Mouse (Mus musculus): ENCODE data around the gene Apeh. TPM values are rescaled to one million over a fixed set of nuclear protein-coding genes. Genes with fewer than 3 reads are reported as not detected.

Apeh gene
- polyA plus RNA-seq, 1 experiment from 2014 or later = 53.1 TPM

- Histone ChIP-seq H3K9me3 (ENCODE audit: control insufficient read depth, low read length) (no peaks in the 10 kb centered on the region), H3K4me2 (ENCODE audit: low read depth, low read length) (peak overlapping the region; percentile 67), H3K27me3 (ENCODE audit: control insufficient read depth, insufficient read depth, low read depth, low read length) (peaks cover 2% of the 10 kb centered on the region; the same call in 1 of the 2 replicates), H3K4me3 (ENCODE audit: low read length) (peak overlapping the region; percentile 41), H3K27ac (ENCODE audit: low read length) (no peak overlapping the region; the same call in 1 of the 2 replicates), H3K4me1 (replicated peaks; ENCODE audit: control insufficient read depth, insufficient read depth, low read length) (peaks cover 10% of the 10 kb centered on the region), H3K9ac (ENCODE audit: low read length) (peak overlapping the region; percentile 57), H3K36me3 (ENCODE audit: control insufficient read depth, insufficient read depth, low read length) (no peaks in the 10 kb centered on the region)
- 0 out of 2 replicates have a peak, but pooled peaks have one; percentile 8 for ATAC-seq (ENCODE audit: low read depth)
- 3% methylated on average over 22 of the region's 22 CpGs for WGBS
These were observed 16.7 kb upstream of the Apeh start for GRCm38 (mm10) chr9:108111101-108111592.

DNA sequence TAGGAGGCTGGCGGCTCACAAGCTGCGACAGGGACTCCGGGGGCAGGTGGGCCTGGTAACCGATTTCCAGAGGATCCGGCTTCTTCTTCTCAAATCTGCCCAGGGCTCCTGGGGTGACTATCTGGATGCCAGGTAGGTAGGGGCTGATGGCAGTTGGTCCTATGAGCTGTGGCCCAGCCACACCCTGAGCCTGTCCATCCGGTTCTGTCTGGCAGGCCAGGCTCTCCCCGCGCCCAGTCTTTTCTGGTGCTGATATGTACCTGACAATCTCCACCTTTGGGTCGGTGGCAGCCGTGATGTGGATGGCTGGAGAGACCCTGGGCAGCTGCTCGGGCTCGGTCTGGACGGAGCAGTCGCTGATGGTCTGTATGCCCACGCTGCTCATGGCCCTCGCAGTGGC is 15.8 kb upstream of the Apeh start:
- peak overlapping the region; percentile 67 for H3K4me2 ChIP-seq (ENCODE audit: low read depth, low read length)
- 75% methylated on average over 16 of the region's 16 CpGs for WGBS

GRCm38 (mm10) chr9:108107867-108108266 is 13.5 kb upstream of the Apeh start:
- no peak for ATAC-seq (ENCODE audit: low read depth)
- Histone ChIP-seq H3K4me1 (replicated peaks; ENCODE audit: control insufficient read depth, insufficient read depth, low read length) (peaks cover 10% of the 10 kb centered on the region), H3K9me3 (ENCODE audit: control insufficient read depth, low read length) (no peaks in the 10 kb centered on the region), H3K9ac (ENCODE audit: low read length) (no peak overlapping the region), H3K4me3 (ENCODE audit: low read length) (no peak overlapping the region), H3K27ac (ENCODE audit: low read length) (no peak overlapping the region), H3K36me3 (ENCODE audit: control insufficient read depth, insufficient read depth, low read length) (no peaks in the 10 kb centered on the region), H3K4me2 (ENCODE audit: low read depth, low read length) (no peak overlapping the region), H3K27me3 (ENCODE audit: control insufficient read depth, insufficient read depth, low read depth, low read length) (no peaks in the 10 kb centered on the region; the same call in 1 of the 2 replicates)
- 89% methylated on average over 16 of the region's 16 CpGs for WGBS

More for the DNA sequence above, 15.8 kb upstream of the Apeh start:
- no peaks in the 10 kb centered on the region for H3K36me3 ChIP-seq (ENCODE audit: control insufficient read depth, insufficient read depth, low read length)
- ATAC-seq (ENCODE audit: low read depth) = no peak
- H3K4me3 ChIP-seq (ENCODE audit: low read length) = no peak overlapping the region
- no peaks in the 10 kb centered on the region for H3K9me3 ChIP-seq (ENCODE audit: control insufficient read depth, low read length)
- peaks cover 2% of the 10 kb centered on the region; the same call in 1 of the 2 replicates for H3K27me3 ChIP-seq (ENCODE audit: control insufficient read depth, insufficient read depth, low read depth, low read length)
- H3K9ac ChIP-seq (ENCODE audit: low read length) = peak overlapping the region; percentile 11; the same call in 1 of the 2 replicates
- H3K27ac ChIP-seq (ENCODE audit: low read length) = no peak overlapping the region
- peaks cover 10% of the 10 kb centered on the region for H3K4me1 ChIP-seq (replicated peaks; ENCODE audit: control insufficient read depth, insufficient read depth, low read length)

DNA sequence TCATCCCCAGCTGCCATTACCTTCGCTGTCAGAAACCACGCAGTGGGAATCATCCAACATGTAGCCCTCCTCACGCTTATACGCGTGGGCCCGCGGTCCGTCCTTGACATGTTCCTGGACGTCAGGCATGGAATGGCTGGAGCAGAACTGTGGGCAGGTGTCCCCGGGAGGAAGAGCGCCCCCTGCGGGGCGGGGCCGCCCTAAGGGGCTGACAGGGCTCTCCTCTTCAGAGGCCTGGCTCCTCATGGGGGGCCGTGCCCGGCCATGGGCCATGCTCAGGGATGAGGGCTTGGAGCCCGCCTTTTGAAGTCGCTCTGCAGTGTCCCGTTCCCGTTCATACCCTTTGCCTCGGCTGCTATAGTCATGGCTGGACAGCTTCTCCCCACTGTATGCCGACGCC is 11.7 kb upstream of the Apeh start:
- no peak for ATAC-seq (ENCODE audit: low read depth)
- no peaks in the 10 kb centered on the region for H3K9me3 ChIP-seq (ENCODE audit: control insufficient read depth, low read length)
- H3K27ac ChIP-seq (ENCODE audit: low read length) = no peak overlapping the region
- no peaks in the 10 kb centered on the region for H3K27me3 ChIP-seq (ENCODE audit: control insufficient read depth, insufficient read depth, low read depth, low read length)
- H3K36me3 ChIP-seq (ENCODE audit: control insufficient read depth, insufficient read depth, low read length) = no peaks in the 10 kb centered on the region
- WGBS = 89% methylated on average over 23 of the region's 23 CpGs
- H3K4me3 ChIP-seq (ENCODE audit: low read length) = no peak overlapping the region
- H3K4me1 ChIP-seq (replicated peaks; ENCODE audit: control insufficient read depth, insufficient read depth, low read length) = peaks cover 8% of the 10 kb centered on the region
- no peak overlapping the region for H3K9ac ChIP-seq (ENCODE audit: low read length)
- no peak overlapping the region for H3K4me2 ChIP-seq (ENCODE audit: low read depth, low read length)

DNA sequence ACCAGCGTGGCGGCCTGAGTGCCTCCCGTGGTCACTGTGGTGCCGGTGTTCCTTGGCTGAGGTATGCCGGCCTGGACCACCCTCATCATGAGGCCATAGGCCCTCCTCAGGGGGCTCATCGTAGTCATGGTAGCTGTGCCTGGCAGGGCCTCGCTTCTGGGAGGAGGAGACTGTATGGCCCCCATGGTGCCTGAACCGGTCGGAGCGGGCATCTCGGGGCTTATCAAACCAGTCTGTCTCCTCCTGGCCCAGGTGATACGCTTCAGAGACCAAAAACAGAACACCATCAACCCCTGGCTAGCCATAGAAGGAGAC is 11.1 kb upstream of the Apeh start:
- no peaks in the 10 kb centered on the region for H3K36me3 ChIP-seq (ENCODE audit: control insufficient read depth, insufficient read depth, low read length)
- no peaks in the 10 kb centered on the region for H3K9me3 ChIP-seq (ENCODE audit: control insufficient read depth, low read length)
- no peak for ATAC-seq (ENCODE audit: low read depth)
- H3K4me2 ChIP-seq (ENCODE audit: low read depth, low read length) = no peak overlapping the region
- 86% methylated on average over 12 of the region's 12 CpGs for WGBS
- no peak overlapping the region for H3K27ac ChIP-seq (ENCODE audit: low read length)
- H3K9ac ChIP-seq (ENCODE audit: low read length) = no peak overlapping the region
- H3K4me3 ChIP-seq (ENCODE audit: low read length) = no peak overlapping the region
- H3K4me1 ChIP-seq (replicated peaks; ENCODE audit: control insufficient read depth, insufficient read depth, low read length) = peaks cover 2% of the 10 kb centered on the region
- no peaks in the 10 kb centered on the region for H3K27me3 ChIP-seq (ENCODE audit: control insufficient read depth, insufficient read depth, low read depth, low read length)

DNA sequence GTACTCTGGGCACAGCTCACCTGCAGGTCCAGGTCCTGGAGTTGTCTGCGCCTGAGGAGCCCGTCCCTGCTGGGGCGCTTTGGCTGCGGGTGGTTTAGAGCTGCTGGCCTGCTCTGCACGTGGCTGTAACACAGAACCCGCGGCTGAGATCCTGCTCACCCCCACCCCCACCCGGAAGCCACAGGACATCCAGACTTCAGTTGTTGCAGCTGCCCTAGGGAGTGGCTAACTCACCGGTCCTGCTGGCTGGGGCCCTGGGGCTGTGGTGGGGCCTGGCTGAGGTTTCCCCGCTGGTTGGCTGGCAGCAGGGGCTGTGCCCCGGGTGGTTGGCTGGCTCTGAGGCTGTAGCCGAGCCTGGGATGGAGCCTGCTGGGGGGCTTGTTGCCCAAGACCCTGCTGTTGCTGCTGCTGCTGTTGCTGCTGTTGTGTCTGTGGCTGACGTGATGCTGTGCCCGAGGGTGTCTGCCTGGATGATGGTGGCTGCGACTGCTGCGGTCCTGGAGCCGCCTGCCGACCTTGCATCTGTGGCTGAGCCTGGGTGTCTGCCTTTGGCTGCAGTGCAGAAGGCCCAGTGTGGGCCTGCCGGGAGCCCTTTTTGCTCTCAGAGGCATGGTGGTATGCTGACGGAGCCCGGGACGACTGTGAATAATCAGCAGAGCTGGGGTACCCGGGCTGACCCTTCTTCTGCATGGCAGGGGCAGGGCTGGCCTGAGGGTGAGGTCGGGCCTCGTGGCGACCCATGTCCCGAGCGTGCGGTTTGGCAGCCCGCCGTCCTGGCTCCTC is 10.6 kb upstream of the Apeh start:
- Histone ChIP-seq H3K4me1 (replicated peaks; ENCODE audit: control insufficient read depth, insufficient read depth, low read length) (no peaks in the 10 kb centered on the region; the same call in 1 of the 2 replicates), H3K4me2 (ENCODE audit: low read depth, low read length) (no peak overlapping the region), H3K27ac (ENCODE audit: low read length) (no peak overlapping the region), H3K4me3 (ENCODE audit: low read length) (no peak overlapping the region), H3K9ac (ENCODE audit: low read length) (peak overlapping the region; percentile 46), H3K36me3 (ENCODE audit: control insufficient read depth, insufficient read depth, low read length) (no peaks in the 10 kb centered on the region), H3K27me3 (ENCODE audit: control insufficient read depth, insufficient read depth, low read depth, low read length) (no peaks in the 10 kb centered on the region), H3K9me3 (ENCODE audit: control insufficient read depth, low read length) (no peaks in the 10 kb centered on the region)
- 46% methylated on average over 31 of the region's 31 CpGs for WGBS
- peak; percentile 59; the same call in 1 of the 2 replicates for ATAC-seq (ENCODE audit: low read depth)

- no peaks in the 10 kb centered on the region for H3K36me3 ChIP-seq (ENCODE audit: control insufficient read depth, insufficient read depth, low read length)
- no peak overlapping the region for H3K4me2 ChIP-seq (ENCODE audit: low read depth, low read length)
- 82% methylated on average over 8 of the region's 8 CpGs for WGBS
- ATAC-seq (ENCODE audit: low read depth) = no peak
- no peaks in the 10 kb centered on the region for H3K9me3 ChIP-seq (ENCODE audit: control insufficient read depth, low read length)
- H3K9ac ChIP-seq (ENCODE audit: low read length) = no peak overlapping the region
- H3K4me3 ChIP-seq (ENCODE audit: low read length) = no peak overlapping the region
- H3K4me1 ChIP-seq (replicated peaks; ENCODE audit: control insufficient read depth, insufficient read depth, low read length) = peaks cover 9% of the 10 kb centered on the region
- no peaks in the 10 kb centered on the region for H3K27me3 ChIP-seq (ENCODE audit: control insufficient read depth, insufficient read depth, low read depth, low read length)
- H3K27ac ChIP-seq (ENCODE audit: low read length) = no peak overlapping the region
These were observed 5.2 kb upstream of the Apeh start for GRCm38 (mm10) chr9:108099619-108100018.

DNA sequence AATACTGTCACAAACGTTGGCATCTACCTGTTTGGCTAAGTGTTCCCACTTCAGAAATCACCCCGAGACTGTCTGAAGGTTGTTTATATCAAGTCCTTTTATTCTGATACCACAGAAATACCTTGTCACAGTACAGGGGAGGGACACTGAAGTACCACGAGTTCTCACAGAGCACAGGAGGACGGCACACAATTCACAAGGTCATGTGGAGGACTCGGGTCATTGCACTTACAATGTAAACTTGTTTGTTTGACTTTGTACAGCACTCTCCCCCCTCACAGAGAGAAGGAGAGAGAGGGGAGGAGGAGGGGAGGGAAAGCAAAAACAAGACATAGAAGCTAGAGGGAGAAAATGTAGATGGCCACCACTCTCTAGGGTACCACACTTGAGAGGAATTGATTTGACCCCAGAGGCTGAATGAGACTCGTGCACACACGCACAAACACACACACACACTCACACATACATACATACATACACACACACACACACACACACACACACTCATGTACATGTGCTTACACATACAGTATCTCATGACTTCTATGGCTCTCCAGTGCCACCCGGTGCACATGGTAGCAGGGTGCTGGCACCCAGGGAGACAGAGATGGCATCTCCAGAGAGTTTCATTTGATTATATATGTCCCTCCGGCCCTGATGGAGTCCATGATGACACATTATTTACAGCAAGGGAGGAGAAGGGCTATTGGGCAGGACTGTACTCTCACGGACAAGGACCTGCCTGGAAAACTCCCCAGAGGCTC is 1.7 kb upstream of the Apeh start:
- Histone ChIP-seq H3K36me3 (ENCODE audit: control insufficient read depth, insufficient read depth, low read length) (peaks cover 7% of the 10 kb centered on the region; the same call in 1 of the 2 replicates), H3K9me3 (ENCODE audit: control insufficient read depth, low read length) (no peaks in the 10 kb centered on the region), H3K9ac (ENCODE audit: low read length) (no peak overlapping the region), H3K27ac (ENCODE audit: low read length) (no peak overlapping the region), H3K4me2 (ENCODE audit: low read depth, low read length) (no peak overlapping the region), H3K4me1 (replicated peaks; ENCODE audit: control insufficient read depth, insufficient read depth, low read length) (peaks cover 12% of the 10 kb centered on the region), H3K27me3 (ENCODE audit: control insufficient read depth, insufficient read depth, low read depth, low read length) (no peaks in the 10 kb centered on the region), H3K4me3 (ENCODE audit: low read length) (no peak overlapping the region)
- ATAC-seq (ENCODE audit: low read depth) = no peak
- 52% methylated on average over 10 of the region's 10 CpGs for WGBS

DNA sequence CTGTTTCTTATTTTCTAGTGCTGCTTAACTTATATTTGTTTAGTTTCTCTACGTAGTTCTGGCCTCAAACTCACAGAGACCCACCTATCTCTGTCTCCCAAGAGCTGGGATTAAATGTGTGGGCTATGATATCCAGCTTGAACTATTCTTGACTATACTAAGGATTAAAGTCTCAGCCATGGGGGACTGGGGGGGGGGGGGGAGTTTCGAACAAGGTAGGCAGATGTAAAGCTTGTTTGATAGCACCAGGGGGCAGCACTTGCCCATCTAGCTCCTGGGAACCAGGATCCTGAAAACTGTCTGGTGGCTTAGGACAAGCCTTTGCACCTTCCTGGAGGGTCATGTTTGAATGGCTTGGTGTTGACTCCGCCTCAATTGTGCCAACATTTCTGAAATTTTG is 1.1 kb upstream of the Apeh start:
- H3K4me3 ChIP-seq (ENCODE audit: low read length) = peak overlapping the region; percentile 76
- H3K4me1 ChIP-seq (replicated peaks; ENCODE audit: control insufficient read depth, insufficient read depth, low read length) = peaks cover 12% of the 10 kb centered on the region
- no peak for ATAC-seq (ENCODE audit: low read depth)
- H3K27me3 ChIP-seq (ENCODE audit: control insufficient read depth, insufficient read depth, low read depth, low read length) = no peaks in the 10 kb centered on the region
- H3K4me2 ChIP-seq (ENCODE audit: low read depth, low read length) = peak overlapping the region; percentile 99
- no peaks in the 10 kb centered on the region for H3K9me3 ChIP-seq (ENCODE audit: control insufficient read depth, low read length)
- peaks cover 12% of the 10 kb centered on the region; the same call in 1 of the 2 replicates for H3K36me3 ChIP-seq (ENCODE audit: control insufficient read depth, insufficient read depth, low read length)
- peak overlapping the region; percentile 82 for H3K9ac ChIP-seq (ENCODE audit: low read length)
- 4% methylated on average over 3 of the region's 3 CpGs for WGBS
- H3K27ac ChIP-seq (ENCODE audit: low read length) = no peak overlapping the region; the same call in 1 of the 2 replicates

Data from lung, embryonic 16.5 days (tissue).